Mouse (Mus musculus): ENCODE results near the gene Slc37a1.

Slc37a1 gene

DNA sequence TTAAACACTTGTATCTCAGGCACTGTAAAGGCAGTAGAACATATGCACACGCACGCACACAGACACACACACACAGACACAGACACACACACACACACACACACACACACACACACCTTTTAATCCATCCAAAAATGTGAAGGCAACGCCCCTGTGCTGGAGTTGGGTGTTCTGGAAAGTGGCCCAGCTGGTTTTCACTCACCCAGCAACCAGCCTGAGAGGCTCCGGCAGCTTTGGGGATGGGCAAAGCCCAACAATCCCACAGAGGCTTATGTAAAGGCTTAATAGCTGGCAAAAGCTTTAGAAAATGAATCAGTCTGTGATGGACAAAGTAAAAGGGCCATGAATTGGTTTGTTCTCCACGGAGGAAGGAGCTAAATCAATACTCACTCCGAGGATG lies 113.7 kb downstream of the Slc37a1 start:
- DNase-seq (ENCODE audit: low read depth, low spot score), result no peak

Data from ZHBTc4 (cell line).